Mouse (Mus musculus) activated CD4-positive, CD25-positive, alpha-beta regulatory T cell, adult 4 months (primary cell): ENCODE data around the gene Rbm33. TPM values are rescaled to one million over a fixed set of nuclear protein-coding genes. Genes with fewer than 3 reads are reported as not detected.

ENCODE experiments used
- ATAC-seq: one replicate; pipeline ENCODE4 v1.8.0; 2017
- polyA plus RNA-seq, 2 experiments: library from polyadenylated mRNA; unstranded; fragments of 100-300 nt; shearing (Covaris generic); gene quantifications; one replicate each; pipeline ENCODE4 v1.2.1; 2017

Rbm33 gene
- polyA plus RNA-seq: 10 to 100 TPM; 10.1 to 12.2 TPM

DNA sequence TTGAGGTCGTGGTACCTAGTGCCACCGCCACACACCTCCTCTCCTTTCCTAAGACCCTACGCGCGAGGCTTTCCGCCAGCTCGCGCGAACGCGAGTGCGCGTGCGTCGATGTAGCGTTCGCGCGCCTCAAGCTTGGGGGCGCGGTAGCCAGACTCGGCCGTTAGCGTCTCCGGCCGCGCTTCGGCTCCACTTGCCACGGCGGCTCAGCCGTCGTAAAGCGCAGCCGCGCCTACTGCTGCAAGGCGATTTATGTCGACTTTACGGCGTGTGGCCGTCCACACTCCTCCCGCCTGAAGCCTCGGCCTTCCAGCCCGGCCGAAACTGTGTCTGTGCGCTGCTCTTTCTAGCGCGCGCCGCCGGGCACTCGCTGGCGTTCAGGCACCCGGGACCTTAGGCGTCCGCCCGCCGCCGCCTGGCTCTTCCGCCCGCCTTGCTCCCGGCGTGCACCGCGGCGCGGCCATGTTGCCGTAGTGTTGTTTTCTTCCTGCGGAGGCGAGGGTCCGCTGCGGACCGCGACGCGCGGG, at the start of gene Rbm33:
Gene Rbm33 (plus strand): TSS at position 400 of the 524 bp plus-strand sequence.
- peak; percentile 53 for ATAC-seq

DNA sequence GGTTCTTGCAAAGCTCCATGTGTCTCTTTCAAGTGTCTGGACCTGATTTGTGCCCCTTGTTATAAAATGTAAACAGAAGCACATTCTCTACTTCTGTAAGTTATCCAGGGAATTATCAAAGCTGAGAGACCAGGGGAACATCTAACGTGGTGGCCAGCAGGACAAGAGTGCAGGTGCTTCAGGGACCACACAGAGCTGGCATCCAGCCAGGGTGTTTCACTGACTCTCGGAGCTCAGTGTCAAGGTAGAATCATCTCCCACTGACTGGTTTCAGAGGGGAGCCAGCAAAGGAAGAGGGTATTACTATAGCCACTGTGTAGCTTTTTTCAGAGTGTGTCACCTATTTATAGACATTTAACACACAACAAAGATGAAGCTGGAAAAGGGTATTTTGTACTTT, 49.3 kb upstream of the Rbm33 start:
- no peak for ATAC-seq

DNA sequence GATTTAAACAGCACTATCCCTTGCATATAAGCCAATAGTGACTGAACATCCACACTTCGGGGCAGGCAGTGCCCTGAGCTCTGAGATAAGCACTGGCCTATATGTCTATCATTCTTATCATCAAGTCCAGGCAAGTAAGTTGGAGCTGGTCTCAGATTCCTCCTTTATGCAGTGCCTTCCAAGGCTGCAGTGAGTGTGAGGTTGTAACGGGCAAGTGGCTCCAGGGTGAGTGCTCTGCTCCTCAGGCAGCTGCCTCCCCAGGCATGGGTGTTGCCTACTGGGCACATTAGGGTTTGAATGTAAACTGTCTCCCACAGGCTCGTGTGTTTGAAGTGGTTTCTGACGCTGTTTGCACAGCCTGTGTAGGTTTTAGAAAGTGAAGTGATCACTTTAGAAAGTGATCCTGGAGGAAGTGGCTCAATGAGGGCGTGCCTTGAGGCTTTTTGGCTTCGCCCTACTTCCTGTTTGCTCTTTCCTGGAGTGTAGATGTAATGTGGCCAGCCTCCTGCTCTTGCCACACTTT, 47.4 kb upstream of the Rbm33 start:
- ATAC-seq: peak; percentile 92

DNA sequence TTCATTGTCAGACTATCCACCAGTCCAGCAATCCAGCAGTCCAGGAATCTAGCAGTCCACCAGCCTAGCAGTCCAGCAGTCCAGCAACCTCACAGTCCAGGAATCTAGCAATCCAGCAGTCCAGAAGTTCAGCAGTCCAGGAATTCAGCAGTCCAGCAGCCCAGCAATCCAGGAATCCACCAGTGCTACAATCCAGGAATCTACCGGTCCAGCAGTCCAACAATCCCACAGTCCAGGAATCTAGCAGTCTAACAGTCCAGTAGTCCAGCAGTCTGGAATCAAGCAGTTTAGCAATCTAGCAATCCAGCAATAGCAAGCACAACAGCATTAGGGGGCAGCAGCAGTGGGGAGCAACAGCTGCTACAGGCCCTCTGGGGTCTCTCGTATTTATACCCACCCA, 44.1 kb upstream of the Rbm33 start:
- no peak for ATAC-seq

DNA sequence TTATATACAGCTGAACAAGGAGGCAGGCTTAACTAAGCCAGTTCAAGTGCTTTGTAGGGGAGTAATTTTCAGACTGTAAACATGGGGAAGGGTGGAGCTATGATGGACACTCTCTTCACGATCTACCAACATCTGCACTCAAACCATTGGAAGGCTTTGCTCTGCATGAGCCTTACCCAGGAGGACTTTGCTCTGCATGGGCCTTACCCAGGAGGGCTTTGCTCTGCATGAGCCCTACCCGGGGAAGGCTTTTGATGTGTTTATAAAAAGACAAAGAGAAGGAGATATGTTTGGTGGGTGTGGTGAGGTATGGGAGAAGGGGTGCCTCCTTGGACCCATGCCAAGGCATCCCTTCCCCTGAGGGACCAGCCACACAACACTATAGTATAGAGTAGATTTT, 39.6 kb upstream of the Rbm33 start:
- no peak for ATAC-seq

DNA sequence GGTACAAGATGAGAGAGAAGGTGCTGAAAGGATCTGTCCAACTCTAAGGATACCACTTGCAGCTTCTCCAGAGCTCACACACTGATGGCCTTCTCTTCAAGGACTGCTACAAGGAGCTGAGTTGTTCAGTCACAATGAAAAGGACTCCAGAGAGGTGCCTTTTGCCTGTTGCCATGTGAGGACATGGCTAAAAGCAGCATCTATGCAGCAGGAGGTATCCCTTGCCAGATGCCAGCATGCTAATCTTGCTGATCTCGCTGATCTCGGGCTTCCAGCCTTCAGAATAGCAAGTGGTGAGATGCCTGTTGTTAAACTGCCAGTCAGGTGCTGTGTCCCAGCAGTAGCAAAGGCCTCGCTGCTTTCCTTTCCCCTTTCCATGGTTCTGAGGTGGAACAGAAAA, 27.8 kb upstream of the Rbm33 start:
- ATAC-seq: no peak

DNA sequence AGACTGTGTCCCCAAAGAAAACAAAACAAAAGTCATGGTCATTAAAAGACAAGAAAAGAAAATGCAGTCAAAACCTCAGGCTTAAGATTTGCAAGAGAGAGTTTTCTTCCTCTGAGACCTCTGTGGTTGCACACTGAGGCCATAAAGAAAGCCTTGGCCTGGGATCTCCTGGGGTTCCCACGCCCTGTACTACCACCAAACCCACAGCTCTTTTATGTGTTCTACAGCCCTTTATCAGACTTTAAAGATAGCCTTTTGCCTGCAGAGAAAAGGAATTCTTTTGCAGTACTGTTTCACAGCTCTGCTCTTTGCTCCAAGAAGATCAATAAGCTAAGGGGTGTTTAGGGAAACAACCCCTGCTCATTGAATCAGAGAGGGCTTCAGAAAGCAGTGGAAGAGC, 26.3 kb upstream of the Rbm33 start:
- no peak for ATAC-seq

DNA sequence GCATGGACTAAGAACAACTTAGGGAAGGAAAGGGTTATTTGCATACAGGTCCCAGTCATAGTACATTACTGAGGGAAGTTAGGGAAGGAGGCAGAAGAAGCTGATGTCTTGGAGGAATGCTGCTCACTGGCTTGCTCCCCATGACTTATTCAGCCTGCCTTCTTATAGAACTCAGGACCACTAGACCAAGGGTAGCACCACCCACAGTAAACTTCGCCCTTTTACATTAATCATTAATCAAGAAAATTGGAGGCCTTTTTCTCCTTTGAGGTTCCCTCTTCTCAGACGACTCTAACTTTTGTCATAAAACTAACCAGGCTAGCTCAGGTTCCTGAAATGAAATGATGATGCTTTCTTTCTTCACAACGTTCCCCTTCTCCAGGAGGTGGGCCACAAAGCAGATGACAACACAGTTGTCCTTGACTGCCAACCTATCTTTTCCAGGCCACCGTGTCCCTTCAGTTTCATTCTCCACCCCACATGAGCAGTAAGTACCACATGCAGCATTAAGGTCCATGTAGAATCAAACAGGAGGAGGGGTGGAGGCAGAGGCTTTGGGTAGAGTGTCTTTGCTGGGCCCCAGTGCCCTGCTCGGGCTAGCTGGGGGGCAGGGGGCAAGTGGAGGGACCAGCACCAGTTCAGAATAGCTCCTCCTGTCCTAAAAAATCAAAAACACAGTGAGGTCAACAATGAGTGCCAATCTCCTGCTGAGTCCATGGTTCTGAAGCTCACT, 25.6 kb upstream of the Rbm33 start:
- no peak for ATAC-seq

DNA sequence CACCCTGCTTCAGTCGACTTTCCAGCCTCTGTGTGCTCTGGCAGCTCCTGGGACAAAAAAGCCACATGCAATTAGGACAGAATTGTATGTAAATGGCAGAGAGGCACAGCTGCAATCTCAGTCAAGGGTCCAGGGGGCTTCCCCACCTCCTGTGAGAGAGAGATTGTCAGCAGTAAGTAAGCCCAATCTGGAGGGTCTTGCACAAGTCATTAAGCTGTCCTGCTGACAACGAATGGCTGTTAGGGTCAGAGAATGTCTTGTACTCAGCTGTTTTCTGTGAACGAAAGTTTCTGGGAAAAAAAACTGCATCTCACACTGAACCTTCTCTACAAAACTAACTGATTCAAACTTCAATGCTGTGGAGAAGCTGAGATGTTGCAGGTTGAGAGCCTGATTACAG, 24.6 kb upstream of the Rbm33 start:
- no peak for ATAC-seq

DNA sequence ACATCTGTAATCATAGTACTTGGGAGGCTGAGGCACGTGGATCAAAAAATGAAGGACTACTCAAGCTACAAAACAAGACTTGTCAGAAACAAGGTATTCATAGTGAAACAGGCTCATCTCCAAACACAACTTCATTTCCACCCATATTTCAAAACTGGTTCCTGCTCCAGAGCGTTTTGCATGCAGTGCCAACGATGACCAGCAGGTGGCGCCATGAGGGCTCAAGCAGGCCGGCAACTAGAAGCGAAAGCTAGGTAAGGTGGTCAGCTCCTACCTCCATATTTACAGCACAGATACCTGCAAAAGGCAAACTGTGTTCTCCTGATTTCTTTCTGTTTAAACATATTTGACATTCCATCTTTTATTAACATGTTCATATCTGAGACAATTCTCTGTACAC, 22.9 kb upstream of the Rbm33 start:
- ATAC-seq: peak; percentile 76

DNA sequence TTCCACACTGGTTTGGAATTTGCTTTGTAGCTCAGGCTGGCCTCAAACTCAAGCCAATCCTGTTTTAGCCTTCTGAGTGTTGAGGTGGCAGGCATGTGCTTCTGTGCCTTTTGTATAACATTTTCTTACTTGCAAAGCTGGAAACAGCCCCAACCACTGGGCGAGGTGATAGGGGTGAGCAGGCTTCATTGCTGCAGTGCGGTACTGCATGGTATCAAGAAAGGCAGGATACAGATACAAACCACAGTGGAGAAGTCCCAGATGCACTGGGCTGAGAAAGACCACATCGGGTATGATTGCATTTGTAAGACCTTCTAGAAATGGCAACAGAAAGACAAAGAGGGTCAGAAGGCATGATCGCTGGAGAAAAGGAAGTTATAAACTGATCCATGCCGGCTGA, 18.8 kb upstream of the Rbm33 start:
- no peak for ATAC-seq

DNA sequence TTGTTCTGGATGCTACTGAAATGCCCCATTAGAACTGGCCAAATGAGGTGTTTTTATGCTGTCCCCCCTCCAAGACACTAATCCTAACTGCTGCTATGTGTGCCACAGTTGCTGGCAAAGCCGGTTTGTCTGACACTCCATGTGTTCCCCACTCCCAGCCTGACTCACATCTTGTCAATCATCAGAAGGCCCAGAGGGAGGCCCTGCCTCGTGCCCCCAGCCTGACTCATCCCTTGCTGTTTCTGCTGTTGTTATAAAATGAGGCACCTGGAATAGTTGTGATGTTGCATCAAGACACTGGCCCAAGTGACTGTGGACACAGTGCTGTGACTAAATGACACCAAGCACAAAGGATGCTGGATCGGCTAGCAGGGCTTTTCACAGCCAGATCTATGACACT, 18.2 kb upstream of the Rbm33 start:
- no peak for ATAC-seq

DNA sequence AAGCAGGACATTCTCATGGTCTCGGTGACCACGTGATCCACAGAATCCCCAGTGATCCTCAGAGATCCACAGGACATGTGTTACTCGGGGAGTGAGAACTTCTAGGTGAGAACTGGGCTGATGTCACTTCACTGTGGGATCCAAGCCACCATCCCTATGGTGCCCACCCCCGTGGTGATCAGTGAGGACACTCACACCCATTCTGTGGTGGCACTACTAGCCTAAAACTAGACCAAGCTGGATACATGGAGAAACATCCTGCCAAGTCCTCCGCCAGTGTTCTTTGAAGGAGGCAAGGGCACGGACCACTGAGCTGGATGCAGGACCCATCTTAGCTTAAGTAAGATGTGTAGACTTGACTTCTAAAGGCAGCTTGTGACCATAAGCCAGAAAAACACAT, 17.6 kb upstream of the Rbm33 start:
- ATAC-seq: no peak

DNA sequence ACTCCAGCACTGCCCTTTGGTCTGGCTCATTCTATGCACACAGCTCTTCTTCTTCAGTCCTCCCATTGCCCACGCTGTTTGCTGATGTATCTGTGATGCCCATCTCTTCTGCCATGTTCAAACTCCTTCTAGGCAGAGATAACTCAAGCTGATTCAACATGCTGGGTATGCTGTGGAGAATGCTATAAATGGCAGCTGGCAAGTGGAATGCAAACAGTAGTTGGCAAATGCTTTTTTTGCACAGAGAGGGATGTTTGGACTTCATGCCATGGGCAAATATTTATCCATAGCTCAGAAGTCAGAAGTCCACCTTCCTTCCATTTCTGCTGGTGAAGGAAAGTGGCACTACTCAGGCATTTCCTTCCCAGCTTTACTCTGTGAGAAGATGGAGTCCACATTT, 14.2 kb upstream of the Rbm33 start:
- no peak for ATAC-seq

DNA sequence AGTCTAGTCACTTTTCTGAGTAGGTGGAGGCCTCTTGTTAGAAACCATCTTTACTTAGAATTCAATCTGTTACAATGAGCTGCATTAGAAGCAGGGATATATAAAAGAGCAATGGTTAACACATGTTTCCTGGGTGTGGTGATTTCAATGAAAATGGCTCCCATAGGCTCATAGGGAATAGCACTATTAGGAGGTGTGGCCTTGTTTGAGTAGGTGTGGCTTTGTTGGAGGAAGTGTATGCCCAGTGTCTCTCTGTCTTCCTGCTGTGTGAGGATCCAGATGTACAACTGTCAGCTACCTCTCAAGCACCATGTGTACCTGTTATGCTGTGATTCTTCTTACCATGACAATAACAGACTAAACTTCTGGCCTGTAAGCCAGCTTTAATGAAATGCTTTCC, 12.4 kb upstream of the Rbm33 start:
- peak; percentile 28 for ATAC-seq

DNA sequence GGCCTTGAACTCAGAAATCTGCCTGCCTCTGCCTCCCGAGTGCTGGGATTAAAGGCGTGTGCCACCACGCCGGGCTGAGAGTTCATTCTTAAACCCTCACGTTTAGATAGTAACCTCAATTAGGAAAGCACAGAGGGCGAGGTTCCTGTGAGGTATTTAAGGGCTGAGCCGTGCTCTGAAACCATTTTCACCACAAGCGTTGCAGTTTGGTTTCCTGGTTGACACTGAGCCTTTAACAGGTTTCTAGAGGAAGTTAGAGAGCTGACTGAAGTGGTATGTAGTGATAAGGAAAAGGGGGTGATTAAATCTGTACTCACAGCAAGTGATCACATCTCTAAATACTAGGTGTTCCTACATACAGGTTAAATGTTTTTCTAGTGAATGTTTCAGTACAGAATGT, 1.4 kb upstream of the Rbm33 start:
- ATAC-seq: peak; percentile 79

DNA sequence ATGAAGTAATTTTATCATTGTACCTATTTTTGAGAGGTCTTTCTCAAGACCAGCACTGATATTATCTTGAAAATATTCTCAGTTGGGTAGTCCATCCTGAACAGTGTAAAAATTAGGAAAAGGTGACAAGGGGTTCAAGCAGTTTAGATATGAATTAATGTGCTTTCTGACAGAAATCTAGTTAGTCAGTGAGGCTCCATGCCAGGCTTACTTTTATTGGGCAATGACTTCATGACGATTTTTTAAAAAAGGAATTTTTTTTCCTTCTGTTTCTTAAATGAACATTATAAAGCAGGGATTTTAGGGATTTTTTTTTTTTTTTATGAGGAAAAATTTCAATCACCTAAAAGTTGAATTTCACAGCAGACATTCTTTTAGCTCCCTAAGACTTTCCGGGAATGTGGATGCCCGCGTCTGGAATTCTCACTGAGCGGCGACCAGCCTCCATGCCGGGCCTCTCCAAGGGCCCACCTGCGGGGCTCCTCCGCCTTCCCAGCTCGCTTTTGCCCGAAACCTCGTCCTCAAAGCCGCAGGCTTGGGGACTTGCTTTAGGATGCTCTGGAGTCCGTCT, 685 bp upstream of the Rbm33 start:
- no peak for ATAC-seq

DNA sequence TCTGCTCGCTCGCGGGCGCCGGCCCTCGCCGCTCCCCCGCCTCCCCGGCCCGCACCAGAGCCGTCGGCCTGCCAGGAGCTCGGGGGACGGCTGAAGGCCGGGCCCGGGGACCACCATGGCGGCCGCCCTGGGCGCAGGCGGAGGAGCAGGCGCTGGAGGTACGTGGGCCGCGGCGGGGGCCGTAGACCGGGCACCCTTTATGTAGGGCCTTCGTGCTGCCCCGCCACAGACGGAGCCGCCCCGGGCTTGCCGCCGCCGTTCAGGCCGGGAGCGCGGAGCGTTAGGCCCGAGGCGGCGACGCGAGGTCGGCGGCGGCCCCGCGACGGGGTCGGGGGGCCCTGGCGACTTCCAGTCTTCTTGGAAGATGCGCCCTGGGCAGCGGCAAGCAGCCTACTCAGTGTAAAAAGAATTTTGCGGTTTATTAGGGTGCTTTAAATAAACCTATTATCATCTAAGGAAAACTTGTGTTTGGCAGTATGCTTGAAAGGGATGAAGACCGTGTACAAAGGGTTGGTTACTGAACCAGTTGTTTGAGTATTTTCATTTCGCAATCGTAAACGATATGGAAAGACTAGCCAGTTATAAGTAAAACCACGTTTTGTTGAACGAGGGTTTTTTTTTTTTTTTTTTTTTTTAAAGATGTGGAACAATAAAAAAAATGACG, 464 bp downstream of the Rbm33 start:
- peak; percentile 2 for ATAC-seq

DNA sequence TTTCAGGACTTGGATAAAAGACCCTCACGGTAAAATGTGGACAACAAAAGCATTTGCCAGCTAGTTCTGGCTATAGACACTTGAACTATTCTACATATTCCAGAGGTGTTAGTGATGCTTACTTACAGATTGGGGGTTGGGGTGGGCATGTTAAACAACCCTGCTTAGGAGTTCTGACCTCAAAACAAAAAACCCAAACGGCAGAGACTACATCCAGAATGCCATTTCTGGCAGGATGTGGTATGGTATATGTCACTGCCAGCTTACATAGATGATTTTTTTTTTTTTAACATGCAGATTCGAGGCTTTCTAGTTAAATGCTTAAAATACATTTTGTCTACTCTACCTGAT, 971 bp downstream of the Rbm33 start:
- peak; percentile 47 for ATAC-seq

DNA sequence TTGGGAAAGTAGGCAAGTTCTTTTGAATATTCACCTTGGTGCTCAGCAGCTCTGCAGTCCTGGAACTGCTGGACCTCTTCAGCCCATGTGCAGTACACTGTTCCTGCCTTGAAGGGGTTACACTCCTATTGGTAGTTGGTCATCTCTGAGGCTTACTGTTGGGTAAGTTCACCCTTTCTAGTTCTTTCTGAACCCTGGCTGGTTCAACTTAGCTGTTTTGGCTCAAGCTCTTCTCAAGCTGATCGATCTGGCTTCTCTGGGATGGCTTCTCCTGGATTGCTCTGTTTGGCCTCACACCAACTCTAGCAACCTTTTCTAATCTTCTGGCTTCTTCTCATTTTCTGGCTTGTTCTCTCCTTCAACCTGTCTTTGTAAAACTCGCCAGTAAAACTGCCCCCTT, 1.8 kb downstream of the Rbm33 start:
- no peak for ATAC-seq

DNA sequence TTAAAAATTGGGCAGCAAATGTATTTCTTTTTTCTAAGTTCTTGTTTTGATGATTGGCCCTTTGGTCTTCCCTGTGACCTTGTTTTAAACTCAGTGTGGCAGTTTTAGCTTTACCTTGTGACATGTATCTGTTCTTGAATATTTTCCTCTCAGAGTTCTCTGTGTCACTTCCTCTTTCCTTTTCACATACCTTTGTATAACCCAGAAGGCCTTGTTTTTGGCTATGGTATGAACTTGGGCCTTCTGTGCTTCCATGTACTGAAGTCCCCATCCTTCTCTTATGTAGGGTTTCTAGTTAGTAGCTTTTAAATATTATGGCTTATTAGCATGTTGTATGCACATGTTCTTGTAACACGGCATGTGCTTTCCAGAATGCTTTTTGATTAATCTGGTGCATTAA, 4.8 kb downstream of the Rbm33 start:
- peak; percentile 8 for ATAC-seq

DNA sequence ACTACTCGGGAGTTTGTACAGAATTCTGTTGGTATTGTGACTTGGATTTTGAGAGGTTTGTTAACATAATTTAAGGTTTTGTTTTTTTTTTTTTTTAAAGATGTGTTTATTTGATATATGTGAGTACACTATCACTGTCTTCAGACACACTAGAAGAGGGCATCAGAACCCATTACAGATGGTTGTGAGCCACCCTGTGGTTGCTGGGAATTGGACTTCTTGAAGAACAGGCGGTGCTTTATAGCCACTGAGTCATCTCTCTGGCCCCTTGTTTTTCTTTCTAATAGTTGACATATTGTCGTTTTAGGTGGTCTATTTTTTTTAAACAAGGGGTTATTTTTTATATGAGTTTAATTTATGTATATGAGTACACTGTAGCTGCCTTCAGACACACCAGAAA, 5.3 kb downstream of the Rbm33 start:
- ATAC-seq: no peak

DNA sequence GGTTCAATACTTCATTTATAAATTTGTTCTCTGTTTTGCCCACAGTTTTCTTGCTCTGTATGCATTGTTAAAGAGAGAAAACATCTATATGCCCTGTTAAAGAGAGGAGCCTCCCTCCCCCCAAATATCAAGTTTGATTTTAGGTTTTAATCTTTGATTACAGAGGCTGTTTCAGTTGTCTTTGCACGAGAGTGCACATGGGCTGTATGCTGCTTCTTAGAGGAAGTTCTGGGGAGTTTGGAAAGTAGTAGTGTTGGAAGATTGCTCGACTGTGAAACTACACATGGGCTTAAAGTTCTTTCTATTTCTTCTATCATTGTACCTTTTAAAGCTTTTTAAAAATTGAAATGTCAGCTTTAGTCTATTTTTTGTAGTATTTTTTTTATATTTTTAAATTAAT, 6.9 kb downstream of the Rbm33 start:
- no peak for ATAC-seq

DNA sequence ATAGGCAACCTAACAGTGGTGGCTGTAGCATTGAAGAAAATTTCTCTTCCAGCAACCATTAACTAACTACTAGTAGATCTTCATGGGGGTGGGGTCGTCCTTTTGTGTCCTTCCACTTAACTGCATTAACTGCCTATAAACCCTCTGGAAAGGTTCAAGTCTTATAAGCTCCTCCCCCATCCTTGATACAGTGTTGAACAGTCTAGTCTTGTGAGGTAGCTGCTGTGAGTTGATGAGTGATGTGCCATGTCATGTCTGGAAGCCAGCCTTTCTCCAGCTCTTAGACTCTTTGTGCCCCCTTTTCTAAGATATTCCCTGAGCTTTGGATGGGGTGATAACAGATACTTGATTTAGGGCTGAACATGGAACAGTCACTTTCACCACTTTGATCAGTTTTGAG, 7.5 kb downstream of the Rbm33 start:
- ATAC-seq: no peak
